Mouse (Mus musculus): Measurements from ENCODE around the gene Mrc1.

Mrc1 gene

DNA sequence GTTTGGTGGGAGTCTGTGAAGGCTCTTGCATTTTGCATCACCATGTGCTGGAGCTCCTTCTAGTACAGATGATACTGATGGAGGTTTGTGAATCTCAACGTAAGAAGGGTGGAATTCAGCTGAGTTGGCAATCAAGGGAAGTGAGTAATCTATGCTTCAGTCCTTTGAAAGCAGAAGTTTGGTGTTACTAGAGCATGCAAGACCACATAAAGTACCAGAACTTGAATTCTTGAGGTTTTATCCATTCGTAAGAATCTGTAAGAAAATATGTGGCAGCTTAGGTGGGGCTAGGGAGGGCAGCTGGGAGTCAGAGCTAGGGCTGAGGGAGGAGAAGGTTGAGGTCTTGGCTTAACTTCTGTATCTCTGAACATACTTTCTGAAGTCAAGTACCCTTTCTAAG, 15.5 kb downstream of the Mrc1 start:
- no peak for DNase-seq

DNA sequence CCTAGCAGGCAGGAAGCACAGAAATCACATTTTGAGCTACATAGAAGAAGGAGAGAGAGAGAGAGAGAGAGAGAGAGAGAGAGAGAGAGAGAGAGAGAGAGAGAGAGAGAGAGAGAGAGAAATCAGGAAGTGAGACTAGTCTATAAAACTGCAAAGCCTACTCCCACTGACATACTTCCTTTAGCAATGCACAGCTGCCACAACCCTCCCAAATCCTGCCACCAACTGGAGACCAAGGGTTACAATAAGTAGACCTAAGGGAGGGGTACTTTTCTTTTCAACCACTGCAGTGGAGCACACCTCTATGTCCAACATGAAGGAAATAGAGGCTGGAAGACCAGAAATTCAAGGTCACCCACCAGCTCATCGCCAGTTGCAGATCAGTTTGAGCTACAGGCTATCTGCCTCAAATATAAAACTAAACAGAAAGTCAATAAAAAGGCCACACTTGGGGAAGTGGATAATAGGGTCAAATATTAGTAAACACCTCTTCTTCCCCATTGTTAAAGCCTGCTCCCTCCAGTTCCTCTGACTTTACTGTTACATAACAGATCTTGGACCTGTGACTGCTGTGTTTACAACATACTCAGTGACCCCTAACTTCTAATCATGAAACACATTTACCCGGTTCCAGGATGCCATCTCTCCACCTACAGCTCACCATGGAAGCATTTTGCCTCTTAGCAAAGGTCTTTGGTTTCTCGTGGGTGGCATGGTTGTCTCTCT, 20.8 kb downstream of the Mrc1 start:
- DNase-seq, result no peak

DNA sequence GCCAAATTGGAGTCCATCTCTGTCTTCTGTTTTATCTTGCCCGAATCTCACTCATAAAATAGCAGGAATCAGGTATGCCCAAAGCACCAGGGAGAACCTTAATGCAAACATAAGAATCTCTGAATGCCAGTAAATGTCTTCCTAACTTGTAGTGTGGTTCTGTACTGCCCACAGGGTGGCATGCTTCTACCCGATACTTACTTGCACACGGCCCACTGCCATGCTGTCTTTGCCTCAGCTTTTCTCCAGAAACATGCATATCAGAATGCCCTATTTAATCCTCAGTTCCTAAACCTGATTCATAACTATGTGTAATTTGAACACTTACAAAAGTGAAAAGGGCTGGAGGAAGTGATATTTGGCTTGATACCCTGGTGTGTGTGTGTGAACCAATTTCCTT, 22.7 kb downstream of the Mrc1 start:
- DNase-seq, result no peak

DNA sequence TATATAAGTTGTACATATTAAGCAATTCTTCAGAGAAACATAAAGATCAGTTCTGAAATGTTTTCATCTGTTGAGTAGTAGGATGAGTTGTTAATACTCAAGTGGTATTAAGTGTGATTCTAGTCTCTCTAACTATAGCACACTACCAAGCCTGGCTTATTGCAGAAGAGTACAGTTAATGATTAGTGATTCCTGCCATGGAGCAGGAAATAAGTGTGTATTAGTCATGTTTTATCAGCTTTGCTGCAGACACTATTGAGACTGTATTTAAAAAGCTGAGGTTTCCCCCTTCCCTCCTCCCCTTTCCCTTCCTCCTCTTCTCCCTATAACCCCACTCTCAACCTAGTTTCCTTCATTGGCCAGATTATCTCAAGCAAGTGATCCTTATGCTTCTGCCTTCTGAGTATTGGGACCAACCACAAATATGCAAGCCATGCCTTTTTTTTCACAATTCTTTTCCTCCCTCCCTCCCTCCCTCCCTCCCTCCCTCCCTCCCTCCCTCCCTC, 29.2 kb downstream of the Mrc1 start:
- DNase-seq, result no peak

DNA sequence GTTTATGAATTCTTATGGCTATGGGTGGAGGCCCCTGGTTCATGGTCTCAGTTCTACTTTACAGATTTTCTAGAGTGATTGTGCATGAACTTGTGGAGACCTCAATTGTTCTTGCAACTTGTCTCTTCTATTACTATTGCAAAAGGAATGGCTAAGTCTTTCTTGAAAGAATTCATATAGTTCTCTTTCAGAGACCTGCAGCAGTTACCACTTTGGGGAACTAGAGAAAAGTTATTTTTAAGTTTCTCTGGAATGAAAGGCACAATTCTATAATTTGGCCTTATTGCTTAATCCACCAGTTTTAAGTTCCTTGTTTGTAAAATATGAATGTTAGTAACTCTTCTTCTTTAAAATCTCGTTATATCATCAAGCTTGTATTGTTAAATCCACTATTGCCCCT, 32.9 kb downstream of the Mrc1 start:
- DNase-seq, result no peak

DNA sequence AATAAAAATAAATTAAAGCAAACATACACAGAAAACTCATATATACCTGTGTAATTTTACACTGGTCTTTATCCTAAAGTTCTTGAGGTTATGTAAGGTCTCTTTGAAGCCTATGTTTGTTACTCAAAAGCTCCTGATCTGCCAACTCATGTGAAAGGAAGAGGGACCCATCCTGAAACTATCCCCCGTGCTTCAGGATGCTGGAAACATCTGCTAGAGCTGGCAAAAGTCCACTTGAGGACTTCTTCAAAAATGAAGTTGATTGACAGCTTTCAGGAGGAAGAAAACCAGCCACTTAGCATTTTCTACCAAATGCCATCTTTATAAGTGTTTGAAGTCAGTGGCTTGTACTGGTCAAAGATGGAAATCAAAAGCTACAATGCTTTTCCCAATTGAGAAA, 40.0 kb downstream of the Mrc1 start:
- DNase-seq, result no peak

DNA sequence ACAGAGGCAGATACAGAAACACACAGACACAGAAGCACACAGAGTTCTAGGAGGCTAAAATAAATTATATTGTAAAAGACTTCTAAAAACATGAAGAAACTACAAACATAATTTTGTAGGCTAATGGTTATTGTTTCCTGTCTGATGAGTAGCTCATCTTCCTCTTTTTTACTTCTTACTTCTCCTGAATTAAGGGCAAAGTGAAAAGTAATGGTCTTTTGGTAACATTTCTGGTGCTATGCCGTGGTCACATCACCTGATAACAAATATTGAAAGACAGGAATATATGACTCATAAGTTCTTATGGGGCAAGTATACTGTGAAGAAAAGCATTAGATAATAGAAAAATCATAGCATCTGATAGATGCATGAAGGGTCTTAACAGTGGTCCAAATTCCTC, 42.9 kb downstream of the Mrc1 start:
- DNase-seq, result no peak

DNA sequence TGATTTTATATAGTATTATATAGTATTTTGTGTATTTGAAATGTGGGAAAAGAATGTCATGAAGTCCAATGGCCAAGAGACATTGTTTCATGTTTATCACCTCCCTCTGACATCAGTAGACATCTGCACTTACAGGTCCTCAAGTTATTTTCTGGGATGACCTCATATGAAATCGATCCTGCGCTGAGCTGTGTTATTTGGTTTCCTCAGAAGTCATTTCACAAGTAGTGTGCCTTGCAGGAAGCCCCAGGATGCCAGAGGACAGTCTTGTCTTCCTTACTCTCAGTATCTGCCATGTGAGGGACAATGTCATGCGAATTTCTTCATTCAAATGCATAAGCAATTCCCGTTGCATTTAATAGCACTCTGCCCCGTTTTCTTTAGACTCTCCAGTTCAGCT, 46.6 kb downstream of the Mrc1 start:
- no peak for DNase-seq

DNA sequence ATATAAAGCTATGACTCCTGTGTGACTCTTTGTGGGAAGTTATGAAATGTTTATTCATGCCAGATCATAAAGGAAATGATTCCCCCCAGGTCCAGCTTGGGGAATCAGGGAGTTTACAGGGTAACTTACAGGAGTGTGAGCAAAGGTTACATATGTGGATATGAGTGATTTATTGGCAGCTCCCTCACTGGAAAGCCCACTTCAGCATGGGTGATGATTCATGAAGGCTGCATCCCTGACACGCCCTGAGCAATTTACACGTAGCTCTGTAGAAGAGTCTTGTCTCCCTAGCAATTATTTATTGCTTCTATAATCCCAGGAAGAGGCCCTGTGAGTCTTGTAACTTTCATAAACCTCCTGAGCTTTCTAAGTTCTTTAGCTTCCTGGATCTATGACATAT, 50.1 kb downstream of the Mrc1 start:
- DNase-seq, result no peak

DNA sequence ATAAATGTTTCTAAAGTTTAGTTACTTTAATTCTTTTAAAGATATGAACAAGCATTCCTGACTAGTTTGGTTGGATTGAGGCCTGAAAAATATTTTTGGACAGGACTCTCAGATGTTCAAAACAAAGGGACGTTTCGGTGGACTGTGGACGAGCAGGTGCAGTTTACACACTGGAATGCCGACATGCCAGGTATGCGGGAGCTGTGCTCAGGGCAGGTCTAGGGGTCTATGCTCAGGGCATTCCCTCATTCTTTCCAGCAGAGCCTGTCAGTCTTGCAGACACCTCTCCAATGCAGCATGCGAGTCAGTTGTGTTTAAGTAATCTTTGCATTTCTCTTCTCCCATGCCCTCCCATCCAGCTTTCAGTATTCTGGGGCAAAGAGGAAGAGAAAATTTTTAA, 50.6 kb downstream of the Mrc1 start:
- no peak for DNase-seq

DNA sequence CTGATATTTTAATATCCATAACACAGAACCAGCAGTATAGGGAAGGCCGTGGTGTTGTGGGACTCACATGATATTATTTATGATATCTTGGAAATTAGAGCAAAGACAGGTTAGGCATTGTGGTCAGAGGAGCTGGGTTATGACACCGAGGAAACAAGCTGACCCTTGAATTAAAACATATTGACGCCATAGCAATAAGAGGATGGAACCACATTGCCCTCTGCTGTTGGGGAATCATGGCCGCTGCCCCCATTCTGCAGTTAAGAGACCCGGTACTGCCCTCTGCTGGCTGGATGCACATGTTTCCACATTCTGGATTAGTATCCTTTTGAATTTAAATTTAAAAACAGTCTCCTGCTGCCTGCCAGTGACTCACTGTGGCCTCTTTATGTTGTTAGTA, 66.1 kb downstream of the Mrc1 start:
- peak; percentile 80 for DNase-seq

DNA sequence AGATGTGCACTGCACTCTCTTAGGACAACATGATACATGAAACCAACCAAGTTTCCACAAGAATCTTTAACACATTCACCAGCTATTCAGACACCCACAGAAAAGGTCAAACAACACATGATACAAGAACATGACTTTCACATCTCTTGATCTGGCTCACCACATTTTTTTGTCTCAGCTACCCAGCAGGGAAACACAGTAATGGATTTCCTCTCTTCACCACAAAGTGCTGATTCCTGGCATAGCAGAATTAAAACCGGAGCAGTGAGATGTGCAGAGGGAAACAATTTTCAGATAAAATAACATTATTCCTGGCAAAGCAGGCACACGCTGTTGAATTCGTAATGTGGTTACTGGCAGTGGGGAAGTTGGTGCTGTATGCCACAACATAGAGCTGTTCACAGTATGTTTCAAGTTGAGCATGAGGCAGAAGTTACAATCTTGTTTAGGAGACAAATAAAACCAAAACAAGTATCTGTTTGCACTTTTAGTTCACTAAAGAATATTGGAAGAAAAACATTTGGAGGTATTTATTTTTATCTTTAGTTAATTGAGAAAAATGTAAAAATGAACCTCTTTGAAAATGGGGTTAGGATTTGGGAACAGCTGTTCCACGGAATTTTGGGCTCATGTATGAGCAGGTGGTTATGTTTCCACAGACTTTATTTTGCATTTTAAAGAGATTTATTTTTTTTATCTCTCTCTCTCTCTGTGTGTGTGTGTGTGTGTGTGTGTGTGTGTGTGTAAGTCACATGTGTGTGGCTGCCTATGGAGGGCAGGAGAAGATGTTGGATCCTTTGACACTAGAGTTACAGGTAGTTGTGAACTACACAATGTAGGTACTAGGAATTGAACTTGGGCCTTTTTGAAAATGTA, 83.6 kb downstream of the Mrc1 start:
- DNase-seq, result peak; percentile 7

DNA sequence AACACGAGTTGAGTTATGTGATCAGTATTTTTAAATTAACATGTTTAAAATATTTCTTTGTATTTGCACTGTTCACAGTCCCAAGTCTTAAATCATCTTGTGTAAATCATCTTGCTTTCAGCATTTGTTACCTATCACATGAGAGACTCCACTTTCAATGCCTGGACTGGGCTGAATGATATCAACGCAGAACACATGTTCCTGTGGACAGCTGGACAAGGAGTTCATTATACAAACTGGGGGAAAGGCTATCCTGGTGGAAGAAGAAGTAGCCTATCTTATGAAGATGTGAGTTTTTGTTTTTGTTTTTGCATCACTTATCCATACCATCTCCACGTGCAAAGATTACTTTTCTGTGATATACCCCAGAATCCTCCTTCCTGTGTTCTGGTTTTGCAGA, 85.9 kb downstream of the Mrc1 start:
- DNase-seq, result no peak

DNA sequence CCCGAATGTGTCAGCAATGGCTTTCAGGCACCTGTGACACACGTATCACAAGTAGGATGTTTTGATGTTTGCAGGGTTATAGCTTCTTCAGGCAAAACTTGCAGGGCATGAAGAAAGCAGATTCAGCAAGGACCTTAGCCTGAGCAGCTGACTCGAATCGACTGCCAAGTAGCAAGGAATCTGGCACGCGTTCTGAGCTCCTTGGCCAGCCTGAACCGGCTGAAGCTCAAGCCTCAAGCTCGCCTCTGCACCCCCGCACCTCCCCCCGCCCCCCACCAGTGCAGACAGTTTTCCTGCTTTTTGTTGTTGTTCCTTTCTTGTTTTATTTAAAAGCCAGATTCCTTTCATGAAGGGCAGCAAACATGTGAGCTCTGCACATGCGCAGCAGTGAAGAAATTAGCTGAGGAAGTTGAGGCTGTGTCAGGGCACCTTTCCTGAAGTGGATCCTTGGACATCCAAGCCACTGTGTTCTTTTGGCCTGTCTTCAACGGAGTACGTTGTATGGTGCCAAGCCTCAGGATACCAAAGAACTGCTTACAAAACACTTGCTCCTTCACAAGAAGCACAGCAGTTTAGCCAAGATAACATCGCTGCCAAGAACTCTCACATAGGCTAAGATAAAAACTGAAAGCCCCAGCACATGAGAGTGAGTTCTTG, 112.6 kb downstream of the Mrc1 start:
- peak; percentile 46 for DNase-seq

DNA sequence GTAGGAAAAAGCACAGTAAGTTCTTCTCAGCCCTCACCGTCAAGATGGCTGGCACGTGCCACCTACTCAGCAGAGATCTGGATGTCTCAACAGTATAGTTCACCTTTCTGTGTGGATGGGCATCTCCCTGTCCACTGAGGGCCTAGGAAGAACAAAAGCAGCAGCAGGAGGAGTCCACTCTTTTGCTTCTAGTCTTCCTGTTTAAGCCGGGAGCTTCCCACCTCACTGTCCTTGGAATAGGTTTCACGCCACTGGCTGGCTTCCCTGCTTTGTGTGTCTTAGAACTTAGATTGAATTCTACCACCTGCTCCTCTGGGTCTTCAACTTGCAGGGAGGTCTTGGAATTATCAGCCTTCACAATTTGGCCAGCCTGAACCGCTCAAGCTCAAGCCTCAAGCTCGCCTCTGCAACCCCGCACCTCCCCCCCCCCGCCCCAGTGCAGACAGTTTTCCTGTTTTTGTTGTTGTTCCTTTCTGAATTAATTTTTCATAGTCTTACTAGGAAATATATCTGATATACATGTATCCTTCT, 113.2 kb downstream of the Mrc1 start:
- DNase-seq, result no peak

Measured in right cerebral cortex, postnatal 25 days (tissue).